Mouse (Mus musculus): Measurements from ENCODE around the gene Rgs9bp. TPM values are rescaled to one million over a fixed set of nuclear protein-coding genes. Genes with fewer than 3 reads are reported as not detected.

Rgs9bp gene
- total RNA-seq, 1 experiment, result 0.71 TPM

DNA sequence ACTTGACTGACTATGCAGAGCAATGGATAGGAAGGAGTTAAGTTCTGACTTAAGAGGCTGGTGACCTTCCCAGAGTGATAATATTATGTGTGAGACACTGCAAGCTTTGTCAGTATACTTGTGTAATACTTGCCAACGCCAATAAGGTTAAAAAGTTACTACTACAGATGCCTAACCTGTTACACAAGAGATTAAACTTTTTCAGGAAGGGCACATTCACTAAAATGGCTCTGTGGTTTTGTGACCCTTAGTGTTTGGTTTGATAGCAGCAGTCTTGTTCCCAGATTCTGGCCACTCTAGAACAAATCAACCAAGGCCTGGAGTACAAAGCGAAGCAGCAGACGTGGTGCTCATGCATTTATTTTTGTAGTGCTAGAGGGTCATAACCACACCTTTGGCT lies 27.8 kb downstream of the Rgs9bp start:
- Histone ChIP-seq H3K4me1 (ENCODE audit: control insufficient read depth in 2 of 2, insufficient read depth in 2 of 2, low read length in 2 of 2, poor library complexity in 1 of 2) (peaks cover 0 to 8% of the 10 kb centered on the region in 2 experiments; a peak in 2 of 4 replicates), H3K36me3 (ENCODE audit: control insufficient read depth, insufficient read depth, low read length, poor library complexity, severe bottlenecking) (no peaks in the 10 kb centered on the region), H3K9me3 (ENCODE audit: control insufficient read depth, insufficient read depth, low read depth, low read length) (no peaks in the 10 kb centered on the region), H3K27ac (ENCODE audit: insufficient read depth, low read depth, low read length, poor library complexity, severe bottlenecking) (no peak overlapping the region), H3K9ac (ENCODE audit: insufficient read depth, low read depth, low read length, poor library complexity, severe bottlenecking) (no peak overlapping the region), H3K4me3 (ENCODE audit: insufficient read depth in 1 of 2, low read depth in 1 of 2, low read length in 2 of 2, poor library complexity in 1 of 2, severe bottlenecking in 1 of 2) (no peak overlapping the region)
- in situ Hi-C loops (cut with MboI; ENCODE audit: low sequenced_read_pairs in 2 of 2, unreplicated experiment in 2 of 2), result no loop called here
- TF ChIP-seq HCFC1 (IDR thresholded peaks at IDR 0.05; ENCODE audit: borderline replicate concordance, insufficient read depth, low read length) (no peak), CHD2 (IDR thresholded peaks at IDR 0.05; ENCODE audit: low read depth, low read length) (no peak), ZC3H11A (IDR thresholded peaks at IDR 0.05; ENCODE audit: borderline replicate concordance, low read depth, low read length) (no peak), ZNF384 (IDR thresholded peaks at IDR 0.05; ENCODE audit: low read depth, low read length) (no peak), MAFK (IDR thresholded peaks at IDR 0.05; ENCODE audit: insufficient read depth, low read depth, low read length) (no peak)
- no peak for DNase-seq (ENCODE audit: low read depth, low spot score)

DNA sequence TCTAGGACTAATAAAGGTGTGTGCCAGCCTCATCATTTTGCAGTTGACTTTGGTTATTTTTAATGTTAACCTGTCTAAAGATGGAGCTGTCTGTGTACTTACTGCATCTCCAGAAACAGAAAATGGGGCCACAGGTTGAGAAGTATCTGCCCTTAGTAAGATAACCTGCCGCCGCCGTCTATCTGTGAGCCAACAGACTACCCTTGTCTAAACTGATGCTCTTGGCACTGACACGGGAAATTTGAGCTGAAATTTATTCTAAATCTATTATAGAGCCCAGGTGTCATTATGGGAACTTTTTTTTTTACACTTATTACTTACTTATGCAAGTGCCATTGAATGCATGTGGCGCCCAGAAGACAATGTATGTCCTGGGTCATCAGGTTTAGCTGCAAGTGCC lies 28.5 kb downstream of the Rgs9bp start:
- Histone ChIP-seq H3K9me3 (ENCODE audit: control insufficient read depth, insufficient read depth, low read depth, low read length) (no peaks in the 10 kb centered on the region), H3K4me3 (ENCODE audit: insufficient read depth in 1 of 2, low read depth in 1 of 2, low read length in 2 of 2, poor library complexity in 1 of 2, severe bottlenecking in 1 of 2) (no peak overlapping the region), H3K27ac (ENCODE audit: insufficient read depth, low read depth, low read length, poor library complexity, severe bottlenecking) (no peak overlapping the region), H3K4me1 (ENCODE audit: control insufficient read depth in 2 of 2, insufficient read depth in 2 of 2, low read length in 2 of 2, poor library complexity in 1 of 2) (peaks cover 0 to 4% of the 10 kb centered on the region in 2 experiments; a peak in 1 of 4 replicates), H3K36me3 (ENCODE audit: control insufficient read depth, insufficient read depth, low read length, poor library complexity, severe bottlenecking) (no peaks in the 10 kb centered on the region), H3K9ac (ENCODE audit: insufficient read depth, low read depth, low read length, poor library complexity, severe bottlenecking) (no peak overlapping the region)
- no peak for DNase-seq (ENCODE audit: low read depth, low spot score)
- in situ Hi-C loops (cut with MboI; ENCODE audit: low sequenced_read_pairs in 2 of 2, unreplicated experiment in 2 of 2), result no loop called here
- TF ChIP-seq MAFK (IDR thresholded peaks at IDR 0.05; ENCODE audit: insufficient read depth, low read depth, low read length) (no peak), ZNF384 (IDR thresholded peaks at IDR 0.05; ENCODE audit: low read depth, low read length) (no peak), CHD2 (IDR thresholded peaks at IDR 0.05; ENCODE audit: low read depth, low read length) (no peak), HCFC1 (IDR thresholded peaks at IDR 0.05; ENCODE audit: borderline replicate concordance, insufficient read depth, low read length) (no peak), ZC3H11A (IDR thresholded peaks at IDR 0.05; ENCODE audit: borderline replicate concordance, low read depth, low read length) (no peak)

GRCm38 (mm10) chr7:35556205-35556603 lies 29.2 kb downstream of the Rgs9bp start, which contains the start of gene Nudt19:
TSS of gene Nudt19 (minus strand) at chr7:35556304.
- Histone ChIP-seq H3K4me1 (ENCODE audit: control insufficient read depth in 2 of 2, insufficient read depth in 2 of 2, low read length in 2 of 2, poor library complexity in 1 of 2) (peaks cover 0 to 4% of the 10 kb centered on the region in 2 experiments; a peak in 1 of 4 replicates), H3K36me3 (ENCODE audit: control insufficient read depth, insufficient read depth, low read length, poor library complexity, severe bottlenecking) (peaks cover 4% of the 10 kb centered on the region), H3K9me3 (ENCODE audit: control insufficient read depth, insufficient read depth, low read depth, low read length) (no peaks in the 10 kb centered on the region), H3K27ac (ENCODE audit: insufficient read depth, low read depth, low read length, poor library complexity, severe bottlenecking) (peak within 1 kb of the TSS; percentile 89), H3K4me3 (ENCODE audit: insufficient read depth in 1 of 2, low read depth in 1 of 2, low read length in 2 of 2, poor library complexity in 1 of 2, severe bottlenecking in 1 of 2) (peak within 1 kb of the TSS; percentile 83 to 91), H3K9ac (ENCODE audit: insufficient read depth, low read depth, low read length, poor library complexity, severe bottlenecking) (peak within 1 kb of the TSS; percentile 96)
- in situ Hi-C loops (cut with MboI; ENCODE audit: low sequenced_read_pairs in 2 of 2, unreplicated experiment in 2 of 2), result no loop called here
- TF ChIP-seq HCFC1 (IDR thresholded peaks at IDR 0.05; ENCODE audit: borderline replicate concordance, insufficient read depth, low read length), result no peak
- TF ChIP-seq ZNF384 (IDR thresholded peaks at IDR 0.05; ENCODE audit: low read depth, low read length), result no peak
- no peak for TF ChIP-seq ZC3H11A (IDR thresholded peaks at IDR 0.05; ENCODE audit: borderline replicate concordance, low read depth, low read length)
- TF ChIP-seq CHD2 (IDR thresholded peaks at IDR 0.05; ENCODE audit: low read depth, low read length), result no peak
- TF ChIP-seq MAFK (IDR thresholded peaks at IDR 0.05; ENCODE audit: insufficient read depth, low read depth, low read length), result no peak
- DNase-seq (ENCODE audit: low read depth, low spot score), result no peak

DNA sequence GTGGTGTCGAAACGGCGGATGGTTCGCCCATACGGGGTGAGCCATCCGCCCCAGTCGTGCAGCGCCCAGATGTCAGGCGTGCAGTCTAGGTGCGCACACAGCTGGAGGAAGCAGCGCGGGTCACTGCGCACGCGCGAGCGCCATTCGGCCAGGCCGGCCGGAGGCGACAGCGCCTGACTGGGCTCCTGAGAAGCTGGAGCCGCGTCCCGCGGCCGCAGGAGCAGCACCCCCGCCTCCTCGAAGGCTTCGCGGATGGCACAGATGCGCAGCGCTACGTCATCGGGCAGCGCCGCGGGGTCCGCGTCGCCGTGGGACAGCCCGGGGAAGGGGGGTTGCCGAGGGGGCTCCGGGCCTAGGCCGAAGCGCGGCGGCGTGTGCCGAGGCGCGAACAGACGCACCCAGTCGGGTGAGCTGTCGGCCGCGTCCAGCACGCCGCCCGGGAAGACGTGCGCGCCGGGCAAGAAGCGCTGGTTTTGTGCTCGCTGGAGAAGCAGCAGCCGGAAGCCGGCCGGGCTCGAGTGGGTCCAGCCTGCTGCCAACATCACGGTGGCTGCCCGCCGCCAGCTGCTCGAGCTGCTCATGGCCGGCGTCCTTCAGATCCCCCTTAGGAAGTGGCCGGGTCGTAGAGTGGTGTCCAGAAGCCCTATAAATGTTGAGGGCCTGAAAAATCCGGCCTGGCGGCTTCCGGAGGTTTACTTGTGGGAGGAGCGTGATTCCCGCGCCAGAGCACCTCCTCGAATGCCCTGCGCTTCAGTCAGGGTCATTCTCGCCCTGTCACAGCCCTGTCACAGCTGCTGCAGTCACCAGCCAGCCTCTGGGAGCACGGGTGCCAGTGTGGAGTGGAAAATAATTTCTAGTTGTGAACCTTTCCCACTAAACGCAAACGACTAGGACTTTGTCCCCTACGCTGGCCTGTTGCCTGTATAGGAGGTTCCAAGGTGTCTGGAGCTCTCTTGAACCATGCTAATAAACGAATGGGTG lies 29.9 kb downstream of the Rgs9bp start:
- peak; percentile 85 for DNase-seq (ENCODE audit: low read depth, low spot score)
- Histone ChIP-seq H3K4me3 (ENCODE audit: insufficient read depth in 1 of 2, low read depth in 1 of 2, low read length in 2 of 2, poor library complexity in 1 of 2, severe bottlenecking in 1 of 2) (peak overlapping the region; percentile 83 to 91), H3K27ac (ENCODE audit: insufficient read depth, low read depth, low read length, poor library complexity, severe bottlenecking) (peak overlapping the region; percentile 89), H3K9me3 (ENCODE audit: control insufficient read depth, insufficient read depth, low read depth, low read length) (no peaks in the 10 kb centered on the region), H3K9ac (ENCODE audit: insufficient read depth, low read depth, low read length, poor library complexity, severe bottlenecking) (peak overlapping the region; percentile 96), H3K4me1 (ENCODE audit: control insufficient read depth in 2 of 2, insufficient read depth in 2 of 2, low read length in 2 of 2, poor library complexity in 1 of 2) (peaks cover 0 to 4% of the 10 kb centered on the region in 2 experiments; a peak in 1 of 4 replicates), H3K36me3 (ENCODE audit: control insufficient read depth, insufficient read depth, low read length, poor library complexity, severe bottlenecking) (peaks cover 9% of the 10 kb centered on the region)
- TF ChIP-seq MAFK (IDR thresholded peaks at IDR 0.05; ENCODE audit: insufficient read depth, low read depth, low read length) (no peak), HCFC1 (IDR thresholded peaks at IDR 0.05; ENCODE audit: borderline replicate concordance, insufficient read depth, low read length) (peak; percentile 69; the same call in 1 of the 2 replicates), CHD2 (IDR thresholded peaks at IDR 0.05; ENCODE audit: low read depth, low read length) (no peak), ZC3H11A (IDR thresholded peaks at IDR 0.05; ENCODE audit: borderline replicate concordance, low read depth, low read length) (no peak)
- in situ Hi-C loops (cut with MboI; ENCODE audit: low sequenced_read_pairs in 2 of 2, unreplicated experiment in 2 of 2), result no loop called here
